Mouse (Mus musculus): ENCODE measurements around the gene Mafk. TPM values are rescaled to one million over a fixed set of nuclear protein-coding genes. Genes with fewer than 3 reads are reported as not detected.

Gene Mafk
- total RNA-seq, 2 experiments from 2014 or later = 10.1 to 18.2 TPM

Other genes starting within 250 kb of the Mafk start
- not detected in 2 replicates for gene Uncx, start 248.0 kb upstream of the Mafk start, total RNA-seq (2015)
- gene Uncx, start 248.0 kb upstream of the Mafk start, total RNA-seq (2017) = not detected in 2 replicates
- gene Micall2, start 55.2 kb upstream of the Mafk start, total RNA-seq (2015) = 5.4 and 7.0 TPM in 2 replicates
- 1.8 and 2.9 TPM in 2 replicates for gene Micall2, start 55.2 kb upstream of the Mafk start, total RNA-seq (2017)
- gene Ints1, start 15.8 kb upstream of the Mafk start, total RNA-seq (2015) = 25.5 and 41.7 TPM in 2 replicates
- 15.9 and 31.2 TPM in 2 replicates for gene Ints1, start 15.8 kb upstream of the Mafk start, total RNA-seq (2017)
- not detected in 2 replicates for gene Tmem184a, start 28.4 kb downstream of the Mafk start, total RNA-seq (2015)
- not detected in 2 replicates for gene Tmem184a, start 28.4 kb downstream of the Mafk start, total RNA-seq (2017)
- gene Gm26938, start 34.9 kb downstream of the Mafk start, total RNA-seq (2015) = not detected in 2 replicates
- 0.18 TPM in 1 of 2 replicates, not detected in the other for gene Gm26938, start 34.9 kb downstream of the Mafk start, total RNA-seq (2017)
- gene Psmg3, start 35.4 kb downstream of the Mafk start, total RNA-seq (2015) = 17.6 and 18.3 TPM in 2 replicates
- 15.2 and 15.6 TPM in 2 replicates for gene Psmg3, start 35.4 kb downstream of the Mafk start, total RNA-seq (2017)
- gene Elfn1, start 116.4 kb downstream of the Mafk start, total RNA-seq (2015) = not detected in 2 replicates
- not detected in 2 replicates for gene Elfn1, start 116.4 kb downstream of the Mafk start, total RNA-seq (2017)